In genomic region chr9:96461607-96462006, GRCm38 (mm10) we compare ENCODE assay signal across 19 mouse cellular contexts. TPM values are rescaled to one million over a fixed set of nuclear protein-coding genes. Genes with fewer than 3 reads are reported as not detected.
A peak's percentile ranks its signal among the peaks of the same experiment; 100 is the strongest.
DNase-seq lines count a peak whose midpoint lies in the region; ATAC-seq and TF ChIP-seq lines count a peak whose summit lies in the region.
"Had no signal": no experiment of that assay in that cellular context is flagged by ENCODE, and none has a peak within 500 bp of the region (broad histone marks: within the 10 kb centered on the region; RNA-seq: fewer than 3 reads in every experiment).

No protein-coding gene starts in this region.

- 0 out of 2 replicates have a peak, but pooled peaks have one; percentile 21 for TF ChIP-seq CTCF in kidney, adult 2 months (conservative IDR thresholded peaks at IDR 0.05; ENCODE audit: insufficient read depth, insufficient read length, low read depth, low read length)
- peak; percentile 57 for TF ChIP-seq CTCF in midbrain, postnatal 0 days (IDR thresholded peaks at IDR 0.05)
- peak; percentile 57 for TF ChIP-seq CTCF in stomach, postnatal 0 days (IDR thresholded peaks at IDR 0.05; ENCODE audit: low read depth)

- H3K4me1 ChIP-seq in kidney, adult 2 months (ENCODE audit: control insufficient read depth, insufficient read depth, low read length), result no peaks in the 10 kb centered on the region
- no peaks in the 10 kb centered on the region for H3K4me1 ChIP-seq in kidney, embryonic 14.5 days (ENCODE audit: control insufficient read depth, insufficient read depth, low read length)
- no peaks in the 10 kb centered on the region for H3K4me1 ChIP-seq in midbrain, postnatal 0 days (ENCODE audit: insufficient read depth, low read length)
- peaks cover 7% of the 10 kb centered on the region for H3K4me1 ChIP-seq in midbrain, embryonic 10.5 days
- H3K4me1 ChIP-seq in stomach, postnatal 0 days (replicated peaks; ENCODE audit: control insufficient read depth, insufficient read depth), result no peaks in the 10 kb centered on the region

- no peak overlapping the region for H3K9ac ChIP-seq in kidney, embryonic 14.5 days (ENCODE audit: low read depth, low read length)
- no peak overlapping the region for H3K9ac ChIP-seq in midbrain, postnatal 0 days (replicated peaks; ENCODE audit: low read length, poor library complexity, severe bottlenecking)
- H3K9ac ChIP-seq in stomach, postnatal 0 days (ENCODE audit: low read length), result no peak overlapping the region
- H3K9ac ChIP-seq: hindbrain, embryonic 15.5 days; midbrain, embryonic 12.5 days had no signal

- H3K36me3 ChIP-seq in kidney, adult 2 months (ENCODE audit: control insufficient read depth, insufficient read depth, low read length), result no peaks in the 10 kb centered on the region
- no peaks in the 10 kb centered on the region for H3K36me3 ChIP-seq in kidney, embryonic 14.5 days (ENCODE audit: control insufficient read depth, insufficient read depth, low read length)
- H3K36me3 ChIP-seq in midbrain, postnatal 0 days (ENCODE audit: insufficient read depth, low read length), result no peaks in the 10 kb centered on the region
- peaks cover 27% of the 10 kb centered on the region for H3K36me3 ChIP-seq in midbrain, embryonic 10.5 days
- no peaks in the 10 kb centered on the region for H3K36me3 ChIP-seq in stomach, postnatal 0 days (ENCODE audit: control insufficient read depth, insufficient read depth, low read length)
- H3K36me3 ChIP-seq: hindbrain, embryonic 15.5 days had no signal

- no peak for ATAC-seq in kidney, embryonic 14.5 days (ENCODE audit: low FRiP score, low TSS enrichment)
- ATAC-seq in midbrain, postnatal 0 days (ENCODE audit: low FRiP score), result no peak
- ATAC-seq in stomach, postnatal 0 days (ENCODE audit: low FRiP score, low TSS enrichment), result no peak
- ATAC-seq: forebrain, embryonic 14.5 days; Patski had no signal

- TF ChIP-seq POLR2A in kidney, adult 2 months (IDR thresholded peaks at IDR 0.05; ENCODE audit: low read depth, low read length), result no peak

- TF ChIP-seq EP300 in stomach, postnatal 0 days (optimal IDR thresholded peaks at IDR 0.05), result no peak

- H3K4me2 ChIP-seq in kidney, embryonic 14.5 days (replicated peaks; ENCODE audit: low read depth, low read length), result no peak overlapping the region
- no peak overlapping the region for H3K4me2 ChIP-seq in midbrain, postnatal 0 days (ENCODE audit: low read depth, low read length, poor library complexity, severe bottlenecking)
- no peak overlapping the region for H3K4me2 ChIP-seq in stomach, postnatal 0 days (replicated peaks; ENCODE audit: low read depth)
- H3K4me2 ChIP-seq: hindbrain, embryonic 15.5 days; midbrain, embryonic 12.5 days had no signal

- no peak overlapping the region for H3K27ac ChIP-seq in kidney, adult 2 months (ENCODE audit: insufficient read depth, low read depth, low read length)
- H3K27ac ChIP-seq in kidney, embryonic 14.5 days (ENCODE audit: low read depth, low read length), result no peak overlapping the region
- H3K27ac ChIP-seq in midbrain, postnatal 0 days (ENCODE audit: low read depth, low read length), result no peak overlapping the region
- no peak overlapping the region for H3K27ac ChIP-seq in midbrain, embryonic 10.5 days (replicated peaks)
- no peak overlapping the region for H3K27ac ChIP-seq in stomach, postnatal 0 days (replicated peaks)
- H3K27ac ChIP-seq: hindbrain, embryonic 15.5 days; midbrain, embryonic 12.5 days had no signal

- no peak overlapping the region for H3K4me3 ChIP-seq in kidney, adult 2 months (ENCODE audit: insufficient read depth, low read depth, low read length)
- no peak overlapping the region for H3K4me3 ChIP-seq in kidney, embryonic 14.5 days (ENCODE audit: low read length)
- no peak overlapping the region for H3K4me3 ChIP-seq in midbrain, postnatal 0 days (ENCODE audit: low read depth, low read length)
- no peak overlapping the region for H3K4me3 ChIP-seq in midbrain, embryonic 10.5 days
- H3K4me3 ChIP-seq in stomach, postnatal 0 days (ENCODE audit: low read depth, low read length), result no peak overlapping the region
- H3K4me3 ChIP-seq: hindbrain, embryonic 15.5 days; midbrain, embryonic 12.5 days had no signal

- peaks cover 11% of the 10 kb centered on the region for H3K9me3 ChIP-seq in kidney, embryonic 14.5 days (ENCODE audit: control insufficient read depth, low read length)
- H3K9me3 ChIP-seq in midbrain, postnatal 0 days (ENCODE audit: low read length), result no peaks in the 10 kb centered on the region
- peaks cover 17% of the 10 kb centered on the region for H3K9me3 ChIP-seq in midbrain, embryonic 10.5 days (replicated peaks)
- H3K9me3 ChIP-seq in stomach, postnatal 0 days (ENCODE audit: control insufficient read depth, low read length), result no peaks in the 10 kb centered on the region
- H3K9me3 ChIP-seq: hindbrain, embryonic 15.5 days had no signal

- 63% methylated on average over 1 of the region's 1 CpGs for WGBS in kidney, adult 2 months
- WGBS in kidney, embryonic 14.5 days, result 40% methylated on average over 1 of the region's 1 CpGs
- 27% methylated on average over 1 of the region's 1 CpGs for WGBS in midbrain, postnatal 0 days
- WGBS in midbrain, embryonic 10.5 days, result 29% methylated on average over 1 of the region's 1 CpGs
- WGBS in stomach, postnatal 0 days, result 40% methylated on average over 1 of the region's 1 CpGs

- no peak for DNase-seq in kidney, adult 2 months
- DNase-seq in midbrain, postnatal 0 days (ENCODE audit: low spot score), result no peak
- DNase-seq in midbrain, embryonic 10.5 days (ENCODE audit: low spot score), result no peak
- peak; percentile 72 for DNase-seq in ZHBTc4 (ENCODE audit: low read depth, low spot score)
- no peak for DNase-seq in stomach, postnatal 0 days (ENCODE audit: low spot score)
- no peak for DNase-seq in cerebellum, adult 11-12 months
- DNase-seq: adrenal gland, adult 2 months; cerebellum, adult 8-10 months; heart, adult 18-20 months; heart, postnatal 10 days; kidney, adult 9 months; lung, postnatal 14 days; right cerebral cortex, postnatal 14 days; thymus, adult 2 months had no signal

- H3K27me3 ChIP-seq in kidney, adult 2 months (replicated peaks; ENCODE audit: control insufficient read depth, insufficient read depth, low read length), result no peaks in the 10 kb centered on the region
- no peaks in the 10 kb centered on the region for H3K27me3 ChIP-seq in kidney, embryonic 14.5 days (ENCODE audit: control insufficient read depth, insufficient read depth, low read length)
- H3K27me3 ChIP-seq in midbrain, postnatal 0 days (ENCODE audit: insufficient read depth, low read length), result no peaks in the 10 kb centered on the region
- H3K27me3 ChIP-seq in midbrain, embryonic 10.5 days (ENCODE audit: low read depth, poor library complexity, severe bottlenecking), result no peaks in the 10 kb centered on the region
- no peaks in the 10 kb centered on the region for H3K27me3 ChIP-seq in stomach, postnatal 0 days (ENCODE audit: control insufficient read depth, insufficient read depth, low read length)
- H3K27me3 ChIP-seq: hindbrain, embryonic 15.5 days; midbrain, embryonic 12.5 days; Patski had no signal

RNA-seq across cellular contexts. Expression of gene Rnf7, which starts 16.9 kb away (rescaled TPM):
- polyA plus RNA-seq in kidney, adult 2 months (2012; rRNA removed), result 229 and 261 TPM in 2 replicates
- polyA plus RNA-seq in kidney, embryonic 14.5 days (2014; fragmentation: Nextera tagmentation; extraction: Ambion mirVana), result 265 and 292 TPM in 2 replicates
- 267 and 406 TPM in 2 replicates for total RNA-seq in midbrain, postnatal 0 days (2014; rRNA removed)
- polyA plus RNA-seq in midbrain, postnatal 0 days (2015; fragmentation: Nextera tagmentation; extraction: Ambion mirVana), result 215 and 217 TPM in 2 replicates
- 280 and 283 TPM in 2 replicates for polyA plus RNA-seq in midbrain, embryonic 10.5 days (2016; fragmentation: Nextera tagmentation; extraction: Ambion mirVana)
- polyA plus RNA-seq in stomach, postnatal 0 days (2015; fragmentation: Nextera tagmentation; extraction: Ambion mirVana), result 163 and 169 TPM in 2 replicates
